Mouse (Mus musculus): Measurements from ENCODE around the gene Cluap1.
"Not testable (repeated sequence)": the region's sequence is repeated elsewhere in the genome, so short reads cannot be mapped to it uniquely, and the experiment has no call there.

Cluap1 gene

GRCm38 (mm10) chr16:3934701-3935100 lies 26.1 kb downstream of the Cluap1 start:
- no peak for DNase-seq (ENCODE audit: low spot score)

- DNase-seq (ENCODE audit: low spot score) = no peak
Measured at GRCm38 (mm10) chr16:3951141-3951540, 42.5 kb downstream of the Cluap1 start.

GRCm38 (mm10) chr16:3956369-3956768 lies 47.8 kb downstream of the Cluap1 start:
- no peak for DNase-seq (ENCODE audit: low spot score)

- no peak for DNase-seq (ENCODE audit: low spot score)
Measured at GRCm38 (mm10) chr16:3959261-3959660, 50.7 kb downstream of the Cluap1 start.

GRCm38 (mm10) chr16:3964990-3965389 lies 56.4 kb downstream of the Cluap1 start:
- no peak for DNase-seq (ENCODE audit: low spot score)

- DNase-seq (ENCODE audit: low spot score) = no peak
Measured at GRCm38 (mm10) chr16:3965534-3965933, 56.9 kb downstream of the Cluap1 start.

GRCm38 (mm10) chr16:3974456-3974855 lies 65.9 kb downstream of the Cluap1 start:
- not testable (repeated sequence) for DNase-seq (ENCODE audit: low spot score)

- no peak for DNase-seq (ENCODE audit: low spot score)
Measured at GRCm38 (mm10) chr16:3975658-3976057, 67.1 kb downstream of the Cluap1 start.

- DNase-seq (ENCODE audit: low spot score) = no peak
Measured at GRCm38 (mm10) chr16:3976251-3976671, 67.7 kb downstream of the Cluap1 start, which contains the start of gene Nlrc3. Gene Nlrc3 (minus strand): TSS chr16:3976632.

GRCm38 (mm10) chr16:3976712-3977111 lies 68.1 kb downstream of the Cluap1 start:
- DNase-seq (ENCODE audit: low spot score) = no peak

- DNase-seq (ENCODE audit: low spot score) = no peak
Measured at GRCm38 (mm10) chr16:3982173-3982572, 73.6 kb downstream of the Cluap1 start.

GRCm38 (mm10) chr16:3983146-3983700 lies 74.6 kb downstream of the Cluap1 start:
- DNase-seq (ENCODE audit: low spot score) = no peak

- no peak for DNase-seq (ENCODE audit: low spot score)
Measured at GRCm38 (mm10) chr16:3988410-3988809, 79.8 kb downstream of the Cluap1 start.

Measured in ovary, postnatal 10 days (tissue).